Mouse (Mus musculus) brain, embryonic 18.5 days (tissue): ENCODE measurements around the gene Auts2.

Experiments
- DNase-seq: peaks from one replicate; pipeline ENCODE4 v3.0.0-alpha.2; 2012; ENCODE audit warnings: low read depth, low spot score

Auts2 gene

GRCm38 (mm10) chr5:132448401-132449066 lies 94.6 kb downstream of the Auts2 start:
- no peak for DNase-seq

GRCm38 (mm10) chr5:132445213-132445954 lies 97.8 kb downstream of the Auts2 start:
- DNase-seq = peak; percentile 50

GRCm38 (mm10) chr5:132442948-132443347 lies 100.2 kb downstream of the Auts2 start:
- no peak for DNase-seq

GRCm38 (mm10) chr5:132438414-132438813 lies 104.7 kb downstream of the Auts2 start:
- no peak for DNase-seq

GRCm38 (mm10) chr5:132437994-132438393 lies 105.2 kb downstream of the Auts2 start:
- DNase-seq = no peak

GRCm38 (mm10) chr5:132437478-132437877 lies 105.7 kb downstream of the Auts2 start:
- no peak for DNase-seq

- DNase-seq = no peak
Measured at GRCm38 (mm10) chr5:132436901-132437300, 106.2 kb downstream of the Auts2 start.

GRCm38 (mm10) chr5:132436473-132436872 lies 106.7 kb downstream of the Auts2 start:
- DNase-seq = no peak

GRCm38 (mm10) chr5:132435401-132435800 lies 107.7 kb downstream of the Auts2 start:
- DNase-seq = no peak

- no peak for DNase-seq
Measured at GRCm38 (mm10) chr5:132433377-132434115, 109.6 kb downstream of the Auts2 start.

- no peak for DNase-seq
Measured at GRCm38 (mm10) chr5:132429363-132429762, 113.8 kb downstream of the Auts2 start.

GRCm38 (mm10) chr5:132426342-132426741 lies 116.8 kb downstream of the Auts2 start:
- no peak for DNase-seq

GRCm38 (mm10) chr5:132425792-132426309 lies 117.3 kb downstream of the Auts2 start:
- DNase-seq = no peak

- DNase-seq = no peak
Measured at GRCm38 (mm10) chr5:132410338-132410852, 132.7 kb downstream of the Auts2 start.

GRCm38 (mm10) chr5:132408892-132409575 lies 134.1 kb downstream of the Auts2 start:
- DNase-seq = no peak

GRCm38 (mm10) chr5:132400556-132400955 lies 142.6 kb downstream of the Auts2 start:
- DNase-seq = no peak

GRCm38 (mm10) chr5:132399486-132399885 lies 143.7 kb downstream of the Auts2 start:
- DNase-seq = no peak

GRCm38 (mm10) chr5:132395922-132396321 lies 147.2 kb downstream of the Auts2 start:
- no peak for DNase-seq

- no peak for DNase-seq
Measured at GRCm38 (mm10) chr5:132394800-132395575, 148.2 kb downstream of the Auts2 start.
